Mouse (Mus musculus) cerebellum, postnatal 10 days (tissue): Measurements from ENCODE around the gene Gm9936.
"Not testable (repeated sequence)": the region's sequence is repeated elsewhere in the genome, so short reads cannot be mapped to it uniquely, and the experiment has no call there.

ENCODE experiments used
- DNase-seq, 2 experiments: peaks; one replicate each; pipeline ENCODE4 v3.0.0; 2021; ENCODE audit warnings: mixed read lengths in 2 of 2

Gm9936 gene

GRCm38 (mm10) chr5:114858582-114858981 is at the start of gene Gm9936:
TSS of gene Gm9936 (minus strand) at chr5:114858682.
- peak in 1 of 2 experiments; percentile 1 for DNase-seq

- DNase-seq = peak; percentile 79 to 82
These were observed 43.9 kb upstream of the Gm9936 start for GRCm38 (mm10) chr5:114902413-114902812.

GRCm38 (mm10) chr5:114898857-114899256 is 40.4 kb upstream of the Gm9936 start:
- no peak for DNase-seq

GRCm38 (mm10) chr5:114897374-114897793 is 38.9 kb upstream of the Gm9936 start:
- no peak for DNase-seq

- DNase-seq = no peak
These were observed 38.3 kb upstream of the Gm9936 start, which contains the start of gene Oasl2 for GRCm38 (mm10) chr5:114896688-114897373. TSS of gene Oasl2 (plus strand) at chr5:114896936.

GRCm38 (mm10) chr5:114895542-114895941 is 37.1 kb upstream of the Gm9936 start:
- no peak for DNase-seq

GRCm38 (mm10) chr5:114888995-114889394 is 30.5 kb upstream of the Gm9936 start:
- DNase-seq = no peak

- peak; percentile 42 to 49 for DNase-seq
These were observed 28.3 kb upstream of the Gm9936 start for GRCm38 (mm10) chr5:114886801-114887200.

GRCm38 (mm10) chr5:114883022-114883421 is 24.5 kb upstream of the Gm9936 start:
- DNase-seq = no peak

- DNase-seq = not testable (repeated sequence)
These were observed 23.8 kb upstream of the Gm9936 start for GRCm38 (mm10) chr5:114882319-114882718.

- no peak for DNase-seq
These were observed 20.9 kb upstream of the Gm9936 start for GRCm38 (mm10) chr5:114879399-114879798.

GRCm38 (mm10) chr5:114877487-114877886 is 19.0 kb upstream of the Gm9936 start:
- DNase-seq = no peak

- no peak for DNase-seq
These were observed 17.8 kb upstream of the Gm9936 start for GRCm38 (mm10) chr5:114876331-114876730.

- DNase-seq = peak; percentile 48 to 54
These were observed 17.4 kb upstream of the Gm9936 start for GRCm38 (mm10) chr5:114875858-114876257.

GRCm38 (mm10) chr5:114865279-114865678 is 6.8 kb upstream of the Gm9936 start:
- DNase-seq = no peak

- DNase-seq = no peak
These were observed 6.3 kb upstream of the Gm9936 start for GRCm38 (mm10) chr5:114864813-114865212.

- DNase-seq = peak; percentile 16 to 26
These were observed 3.2 kb upstream of the Gm9936 start for GRCm38 (mm10) chr5:114861730-114862129.

GRCm38 (mm10) chr5:114859253-114859652 is 771 bp upstream of the Gm9936 start:
- DNase-seq = peak; percentile 91 to 92

GRCm38 (mm10) chr5:114853364-114853763 is 5.1 kb downstream of the Gm9936 start, which contains the start of gene 4930519G04Rik:
TSS of gene 4930519G04Rik (plus strand) at chr5:114853664.
- DNase-seq = not testable (repeated sequence)

- DNase-seq = no peak
These were observed 6.8 kb downstream of the Gm9936 start for GRCm38 (mm10) chr5:114851565-114852236.

GRCm38 (mm10) chr5:114844371-114844770 is 14.1 kb downstream of the Gm9936 start:
- not testable (repeated sequence) for DNase-seq

- DNase-seq = peak; percentile 31 to 36
These were observed 15.8 kb downstream of the Gm9936 start for GRCm38 (mm10) chr5:114842674-114843073.

- DNase-seq = peak; percentile 56 to 61
These were observed 16.3 kb downstream of the Gm9936 start for GRCm38 (mm10) chr5:114842155-114842554.

- not testable (repeated sequence) for DNase-seq
These were observed 18.0 kb downstream of the Gm9936 start for GRCm38 (mm10) chr5:114840481-114840880.
